Mouse (Mus musculus) limb, embryonic 13.5 days (tissue): ENCODE data around the gene Efhc1. TPM values are rescaled to one million over a fixed set of nuclear protein-coding genes. Genes with fewer than 3 reads are reported as not detected.

Experiments used
- ATAC-seq: fragments of 200-750 bp; cut with Nextera tagmentation; 2 replicates; pipeline ENCODE4 v1.8.0; 2017; ENCODE audit warnings: low read depth, moderate number of reproducible peaks, moderate TSS enrichment; ENCODE audit not compliant: low FRiP score
- H3K27ac ChIP-seq: fragments of 300-500 bp; sonication (generic); 2 replicates; pipeline ENCODE4 v1.5.1; 2015; ENCODE audit warnings: inconsistent platforms, mild to moderate bottlenecking, moderate library complexity
- H3K27me3 ChIP-seq: fragments of 300-500 bp; sonication (generic); 2 replicates; pipeline ENCODE4 v1.6.1; 2015; ENCODE audit warnings: mild to moderate bottlenecking, inconsistent platforms
- H3K36me3 ChIP-seq: fragments of 300-500 bp; sonication (generic); 2 replicates; pipeline ENCODE4 v1.6.1; 2015; ENCODE audit warnings: inconsistent platforms, mild to moderate bottlenecking, moderate library complexity
- H3K4me1 ChIP-seq: fragments of 300-500 bp; sonication (generic); 2 replicates; pipeline ENCODE4 v1.6.1; 2015; ENCODE audit warnings: inconsistent platforms
- H3K4me2 ChIP-seq: fragments of 300-500 bp; sonication (generic); replicated peaks from 2 replicates; pipeline ENCODE4 v1.6.1; 2015; ENCODE audit warnings: inconsistent platforms, mild to moderate bottlenecking, moderate library complexity
- H3K4me3 ChIP-seq: fragments of 300-500 bp; sonication (generic); 2 replicates; pipeline ENCODE4 v1.5.1; 2015; ENCODE audit warnings: moderate library complexity, mild to moderate bottlenecking, inconsistent platforms
- H3K9ac ChIP-seq: fragments of 300-500 bp; sonication (generic); 2 replicates; pipeline ENCODE4 v1.6.1; 2015; ENCODE audit warnings: mild to moderate bottlenecking, inconsistent platforms
- H3K9me3 ChIP-seq: fragments of 300-500 bp; sonication (generic); 2 replicates; pipeline ENCODE4 v1.6.1; 2016; ENCODE audit warnings: inconsistent platforms
- WGBS: fragments of 180-500 bp; shearing (Covaris S2); methylation state at CpG from one replicate; pipeline ENCODE4 v1.1.7; 2015; 5-methylcytosine and 5-hydroxymethylcytosine counted together
- polyA plus RNA-seq: library from polyadenylated mRNA; unstranded; fragments of >200 nt; fragmentation: Nextera tagmentation; extraction: Ambion mirVana; gene quantifications from 2 replicates; pipeline ENCODE4 v1.2.1, GENCODE M21; 2015

Gene Efhc1
- polyA plus RNA-seq, 1 experiment from 2014 or later, result 3.1 TPM

DNA sequence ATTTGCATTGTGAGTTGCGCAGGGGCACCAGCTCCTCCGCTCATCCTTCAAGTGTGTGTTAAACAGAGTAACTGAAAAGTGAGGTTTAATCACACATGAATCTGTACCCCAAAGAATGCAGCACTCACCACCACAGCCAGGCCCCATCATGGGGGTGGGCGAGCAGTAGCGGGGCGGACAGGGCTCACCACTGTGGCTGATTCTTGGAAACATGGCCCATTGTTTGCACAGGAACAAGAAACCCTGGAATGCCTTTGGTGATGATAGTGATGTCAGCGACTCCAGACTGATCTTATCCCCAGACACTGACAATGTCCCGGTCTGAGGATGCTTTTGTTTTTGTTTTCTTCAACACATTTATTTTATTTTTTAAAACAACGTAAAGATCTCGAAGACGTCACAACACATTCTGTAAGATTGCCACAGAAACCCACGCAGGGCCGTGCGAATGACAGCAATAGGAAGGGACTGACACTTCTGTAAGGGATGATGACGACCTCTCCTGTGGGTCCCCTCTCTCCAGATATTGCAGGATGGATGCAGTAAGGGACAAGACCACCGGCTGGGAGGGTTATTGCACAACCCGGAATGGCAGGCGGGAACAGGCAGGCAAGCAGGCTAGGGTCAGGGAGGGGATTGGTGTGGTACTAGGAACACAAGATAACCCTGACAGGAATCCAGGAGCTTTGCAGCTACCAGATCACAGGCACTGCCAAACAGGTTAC lies 45.3 kb downstream of the Efhc1 start:
- H3K27me3 ChIP-seq, result no peaks in the 10 kb centered on the region
- no peak overlapping the region for H3K4me2 ChIP-seq
- no peak overlapping the region for H3K27ac ChIP-seq
- no peak overlapping the region for H3K4me3 ChIP-seq
- no peaks in the 10 kb centered on the region for H3K9me3 ChIP-seq
- H3K36me3 ChIP-seq, result peaks cover 33% of the 10 kb centered on the region
- no peak overlapping the region for H3K9ac ChIP-seq
- H3K4me1 ChIP-seq, result peaks cover 3% of the 10 kb centered on the region; the same call in 1 of the 2 replicates
- 79% methylated on average over 17 of the region's 17 CpGs for WGBS
- no peak for ATAC-seq

GRCm38 (mm10) chr1:20997328-20997689 lies 45.9 kb downstream of the Efhc1 start:
- Histone ChIP-seq H3K9ac (no peak overlapping the region), H3K4me2 (no peak overlapping the region), H3K9me3 (no peaks in the 10 kb centered on the region), H3K27ac (no peak overlapping the region), H3K4me3 (no peak overlapping the region), H3K36me3 (peaks cover 39% of the 10 kb centered on the region), H3K4me1 (peaks cover 3% of the 10 kb centered on the region; the same call in 1 of the 2 replicates), H3K27me3 (no peaks in the 10 kb centered on the region)
- ATAC-seq, result no peak
- 93% methylated on average over 2 of the region's 2 CpGs for WGBS

DNA sequence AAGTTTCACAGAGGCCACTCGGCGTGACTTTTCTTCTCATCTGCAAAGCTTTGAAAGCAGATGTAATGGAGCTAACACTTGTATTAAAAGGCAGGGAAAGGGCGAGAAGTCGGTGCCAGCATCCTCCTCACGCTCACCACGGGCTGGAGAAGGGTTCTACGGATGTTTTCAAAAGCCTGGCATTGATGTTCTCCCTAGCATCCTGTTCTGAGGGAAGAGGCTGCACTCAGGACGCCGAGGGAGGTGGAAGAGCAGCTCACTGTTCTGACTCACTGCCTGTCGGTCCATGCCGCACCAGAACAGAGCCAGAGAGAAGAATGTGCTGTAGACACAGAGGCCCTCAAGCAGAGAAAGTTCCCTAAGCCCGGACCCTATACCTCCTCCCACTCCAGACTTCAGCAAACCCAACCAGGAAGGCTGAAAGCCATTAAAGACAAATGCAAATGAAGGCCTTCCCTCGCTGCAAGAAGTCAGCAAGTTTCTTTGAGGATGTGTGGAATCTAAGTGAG lies 46.5 kb downstream of the Efhc1 start:
- H3K9me3 ChIP-seq, result no peaks in the 10 kb centered on the region
- no peak overlapping the region for H3K9ac ChIP-seq
- no peak overlapping the region for H3K27ac ChIP-seq
- ATAC-seq, result no peak
- WGBS, result 71% methylated on average over 13 of the region's 13 CpGs
- peaks cover 45% of the 10 kb centered on the region for H3K36me3 ChIP-seq
- H3K27me3 ChIP-seq, result no peaks in the 10 kb centered on the region
- H3K4me2 ChIP-seq, result no peak overlapping the region
- H3K4me1 ChIP-seq, result peaks cover 3% of the 10 kb centered on the region; the same call in 1 of the 2 replicates
- no peak overlapping the region for H3K4me3 ChIP-seq

GRCm38 (mm10) chr1:21002246-21003142 lies 51.1 kb downstream of the Efhc1 start:
- no peak overlapping the region for H3K9ac ChIP-seq
- peaks cover 90% of the 10 kb centered on the region for H3K36me3 ChIP-seq
- no peaks in the 10 kb centered on the region for H3K9me3 ChIP-seq
- no peak overlapping the region for H3K4me3 ChIP-seq
- ATAC-seq, result peak; percentile 49
- H3K4me2 ChIP-seq, result no peak overlapping the region
- no peak overlapping the region for H3K27ac ChIP-seq
- 89% methylated on average over 14 of the region's 14 CpGs for whole genome bisulfite sequencing
- H3K27me3 ChIP-seq, result no peaks in the 10 kb centered on the region
- H3K4me1 ChIP-seq, result no peaks in the 10 kb centered on the region

GRCm38 (mm10) chr1:21004596-21004995 lies 53.2 kb downstream of the Efhc1 start:
- 76% methylated on average over 8 of the region's 8 CpGs for WGBS
- no peak overlapping the region for H3K4me3 ChIP-seq
- H3K36me3 ChIP-seq, result peaks cover 91% of the 10 kb centered on the region
- no peaks in the 10 kb centered on the region for H3K9me3 ChIP-seq
- H3K4me1 ChIP-seq, result no peaks in the 10 kb centered on the region
- H3K27ac ChIP-seq, result no peak overlapping the region
- H3K4me2 ChIP-seq, result no peak overlapping the region
- no peak overlapping the region for H3K9ac ChIP-seq
- ATAC-seq, result no peak
- no peaks in the 10 kb centered on the region for H3K27me3 ChIP-seq

- Histone ChIP-seq H3K4me2 (no peak overlapping the region), H3K9me3 (no peaks in the 10 kb centered on the region), H3K4me3 (no peak overlapping the region), H3K36me3 (peaks cover 88% of the 10 kb centered on the region), H3K27ac (no peak overlapping the region), H3K9ac (no peak overlapping the region), H3K4me1 (no peaks in the 10 kb centered on the region), H3K27me3 (no peaks in the 10 kb centered on the region)
- ATAC-seq, result no peak
- 90% methylated on average over 5 of the region's 5 CpGs for WGBS
These were observed 55.3 kb downstream of the Efhc1 start for GRCm38 (mm10) chr1:21006775-21007174.

DNA sequence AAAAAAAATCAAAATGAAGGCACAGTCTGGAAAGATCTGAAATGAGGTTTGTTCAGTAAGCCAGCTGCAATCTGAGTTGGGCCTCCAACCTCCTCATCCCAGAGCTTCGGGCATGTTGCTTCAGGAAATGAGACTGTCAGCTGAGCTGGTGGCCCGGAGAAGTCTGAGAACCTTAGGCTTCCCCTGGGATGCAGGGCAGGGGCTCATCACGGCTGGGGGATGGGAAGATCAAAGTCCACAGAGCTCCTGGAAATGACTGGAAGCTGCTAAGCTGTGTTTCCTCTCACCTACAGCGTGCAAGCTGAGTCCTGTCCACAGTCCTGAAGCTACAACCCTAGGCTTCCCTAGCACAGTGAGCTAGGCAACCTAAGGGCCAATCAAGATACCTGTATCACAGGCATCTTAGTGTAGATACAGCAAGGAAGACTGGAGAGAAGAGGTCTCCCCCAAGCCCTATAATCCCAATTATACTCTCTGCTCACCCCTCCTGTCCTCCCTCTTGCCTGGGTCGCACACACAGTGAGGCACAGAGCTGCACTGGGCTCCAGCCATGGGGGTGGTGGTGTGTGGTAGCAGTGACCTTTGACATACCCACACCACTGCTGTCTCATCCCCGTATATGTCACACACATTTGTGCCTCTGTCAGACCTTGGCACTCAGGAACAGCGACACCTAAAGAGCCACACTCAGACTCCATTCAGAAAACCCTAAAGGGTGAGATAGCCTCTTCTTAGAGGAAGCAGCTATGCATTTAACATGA lies 56.7 kb downstream of the Efhc1 start:
- ATAC-seq, result no peak
- WGBS, result 53% methylated on average over 7 of the region's 7 CpGs
- H3K9me3 ChIP-seq, result no peaks in the 10 kb centered on the region
- no peak overlapping the region for H3K27ac ChIP-seq
- H3K4me1 ChIP-seq, result no peaks in the 10 kb centered on the region
- H3K9ac ChIP-seq, result no peak overlapping the region
- no peak overlapping the region for H3K4me3 ChIP-seq
- H3K4me2 ChIP-seq, result no peak overlapping the region
- H3K27me3 ChIP-seq, result no peaks in the 10 kb centered on the region
- peaks cover 88% of the 10 kb centered on the region for H3K36me3 ChIP-seq

GRCm38 (mm10) chr1:21008891-21009290 lies 57.5 kb downstream of the Efhc1 start:
- no peaks in the 10 kb centered on the region for H3K4me1 ChIP-seq
- H3K4me2 ChIP-seq, result no peak overlapping the region
- no peaks in the 10 kb centered on the region for H3K27me3 ChIP-seq
- H3K4me3 ChIP-seq, result no peak overlapping the region
- H3K9me3 ChIP-seq, result no peaks in the 10 kb centered on the region
- no peak overlapping the region for H3K27ac ChIP-seq
- H3K9ac ChIP-seq, result no peak overlapping the region
- peaks cover 87% of the 10 kb centered on the region for H3K36me3 ChIP-seq
- ATAC-seq, result peak; percentile 46; the same call in 1 of the 2 replicates
- 75% methylated on average over 4 of the region's 4 CpGs for WGBS

GRCm38 (mm10) chr1:21010282-21010800 lies 58.9 kb downstream of the Efhc1 start:
- 69% methylated on average over 6 of the region's 6 CpGs for WGBS
- peaks cover 72% of the 10 kb centered on the region for H3K36me3 ChIP-seq
- H3K27ac ChIP-seq, result peak overlapping the region; percentile 10; the same call in 1 of the 2 replicates
- H3K27me3 ChIP-seq, result no peaks in the 10 kb centered on the region
- H3K4me1 ChIP-seq, result 0 out of 2 replicates have a peak, but pooled peaks cover 8% of the 10 kb centered on the region
- ATAC-seq, result no peak
- H3K4me2 ChIP-seq, result no peak overlapping the region
- no peak overlapping the region for H3K9ac ChIP-seq
- H3K4me3 ChIP-seq, result no peak overlapping the region
- no peaks in the 10 kb centered on the region for H3K9me3 ChIP-seq

DNA sequence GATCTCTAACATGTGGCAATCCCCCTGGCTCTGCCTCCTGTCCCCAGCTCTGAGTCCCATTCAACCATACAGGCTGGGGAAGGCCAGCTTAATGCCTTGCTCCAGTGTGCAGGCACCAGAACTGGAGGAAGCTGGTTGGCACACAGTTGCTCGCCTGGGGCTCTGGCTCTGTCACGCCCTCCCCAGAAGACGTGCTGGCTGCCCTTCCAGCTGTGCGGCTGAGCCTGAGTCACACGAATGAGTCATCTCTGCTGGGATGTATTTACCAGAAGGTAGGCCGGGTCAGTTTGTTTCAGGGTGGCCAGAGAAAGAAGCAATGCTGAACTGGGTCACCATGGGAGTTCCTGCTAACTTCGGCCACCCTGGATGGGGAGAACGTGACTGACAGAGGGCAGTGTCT lies 63.0 kb downstream of the Efhc1 start:
- Histone ChIP-seq H3K4me3 (no peak overlapping the region), H3K27me3 (no peaks in the 10 kb centered on the region), H3K9me3 (no peaks in the 10 kb centered on the region), H3K4me1 (0 out of 2 replicates have a peak, but pooled peaks cover 8% of the 10 kb centered on the region), H3K36me3 (peaks cover 38% of the 10 kb centered on the region), H3K9ac (no peak overlapping the region), H3K27ac (no peak overlapping the region), H3K4me2 (no peak overlapping the region)
- WGBS, result 57% methylated on average over 8 of the region's 8 CpGs
- ATAC-seq, result 0 out of 2 replicates have a peak, but pooled peaks have one; percentile 40

- no peak overlapping the region for H3K4me3 ChIP-seq
- H3K27me3 ChIP-seq, result no peaks in the 10 kb centered on the region
- 84% methylated on average over 3 of the region's 3 CpGs for WGBS
- no peak overlapping the region for H3K27ac ChIP-seq
- peaks cover 5% of the 10 kb centered on the region; the same call in 1 of the 2 replicates for H3K36me3 ChIP-seq
- ATAC-seq, result no peak
- H3K4me2 ChIP-seq, result no peak overlapping the region
- H3K4me1 ChIP-seq, result no peaks in the 10 kb centered on the region
- no peak overlapping the region for H3K9ac ChIP-seq
- H3K9me3 ChIP-seq, result 0 out of 2 replicates have a peak, but pooled peaks cover 3% of the 10 kb centered on the region
These were observed 71.7 kb downstream of the Efhc1 start for GRCm38 (mm10) chr1:21023101-21023500.
